Mouse (Mus musculus): ENCODE data around the gene Olfml3.

DNA sequence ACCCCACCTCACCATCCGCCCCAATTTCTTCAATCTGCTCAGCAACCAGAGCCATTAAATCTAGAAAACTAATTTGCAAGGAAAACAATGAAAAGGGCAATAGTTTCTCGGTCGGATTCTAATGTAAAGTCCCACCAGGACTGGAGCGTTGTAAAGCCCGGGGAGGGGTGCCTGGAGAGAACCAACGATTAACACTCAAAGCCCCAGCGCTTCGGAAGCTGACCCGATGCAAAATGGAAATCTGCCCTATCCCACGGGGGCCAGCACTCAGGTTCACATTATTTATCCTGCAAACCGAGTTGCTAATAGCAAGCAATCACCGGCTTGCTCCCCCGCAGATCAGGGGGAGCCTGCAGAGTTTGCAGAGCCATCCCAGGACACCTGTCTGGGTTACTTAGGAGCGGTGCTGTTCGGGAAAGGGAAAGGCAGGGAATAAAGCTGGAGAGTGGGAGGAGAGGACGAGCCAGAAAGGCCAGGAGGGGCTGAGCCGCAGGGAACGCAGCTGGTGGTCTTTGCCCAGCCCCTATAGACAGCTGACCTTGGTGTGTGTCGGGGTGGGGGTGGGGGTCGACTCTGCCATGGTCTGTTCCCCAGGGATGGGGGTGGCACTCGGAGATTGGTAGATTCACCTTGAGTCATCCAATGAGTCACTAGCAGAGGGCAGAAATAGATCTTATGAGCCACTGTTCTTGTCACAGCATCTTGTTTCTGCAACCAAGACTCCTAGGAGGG lies 54.4 kb downstream of the Olfml3 start:
- TF ChIP-seq CTCF (IDR thresholded peaks at IDR 0.05; ENCODE audit: borderline replicate concordance, insufficient read depth, low read length) = no peak
- TF ChIP-seq POLR2A (IDR thresholded peaks at IDR 0.05; ENCODE audit: low read depth, low read length) = no peak

All from embryonic fibroblast, embryonic 13.5 days (primary cell).